Mouse (Mus musculus): Measurements from ENCODE around the gene Plb1. TPM values are rescaled to one million over a fixed set of nuclear protein-coding genes. Genes with fewer than 3 reads are reported as not detected.

Plb1 gene
- polyA plus RNA-seq, 1 experiment from 2014 or later = not detected

DNA sequence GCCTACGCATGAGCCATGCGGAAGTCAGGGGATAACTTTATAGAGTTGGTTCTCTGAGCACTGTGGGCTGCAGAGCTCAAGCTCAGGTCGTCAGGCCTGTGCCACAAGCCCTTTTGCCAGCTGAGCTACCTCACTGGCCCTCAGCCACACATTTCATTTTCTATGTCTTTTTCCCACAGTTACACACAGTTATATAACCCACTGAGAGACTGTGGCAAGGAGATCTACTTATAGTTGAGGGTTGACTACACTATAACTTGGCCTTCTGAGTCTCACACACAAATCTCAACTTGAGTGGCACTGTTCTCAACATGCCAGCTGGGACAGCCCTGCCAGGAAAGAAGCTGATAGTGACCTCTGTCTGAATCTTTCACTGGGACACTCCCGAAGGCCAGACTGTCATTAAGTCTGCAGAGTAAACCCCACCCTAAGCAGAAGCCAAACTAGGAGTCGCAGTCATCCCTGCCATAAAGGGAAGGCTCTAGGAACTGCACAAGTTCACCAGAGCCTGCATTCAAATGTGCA lies 182.0 kb downstream of the Plb1 start:
- H3K36me3 ChIP-seq (replicated peaks; ENCODE audit: control insufficient read depth, insufficient read depth, low read depth, low read length) = no peaks in the 10 kb centered on the region
- WGBS = 79% methylated on average over 5 of the region's 5 CpGs
- ATAC-seq (replicated peaks; ENCODE audit: insufficient number of reproducible peaks, low FRiP score, low TSS enrichment, low read depth) = no peak

DNA sequence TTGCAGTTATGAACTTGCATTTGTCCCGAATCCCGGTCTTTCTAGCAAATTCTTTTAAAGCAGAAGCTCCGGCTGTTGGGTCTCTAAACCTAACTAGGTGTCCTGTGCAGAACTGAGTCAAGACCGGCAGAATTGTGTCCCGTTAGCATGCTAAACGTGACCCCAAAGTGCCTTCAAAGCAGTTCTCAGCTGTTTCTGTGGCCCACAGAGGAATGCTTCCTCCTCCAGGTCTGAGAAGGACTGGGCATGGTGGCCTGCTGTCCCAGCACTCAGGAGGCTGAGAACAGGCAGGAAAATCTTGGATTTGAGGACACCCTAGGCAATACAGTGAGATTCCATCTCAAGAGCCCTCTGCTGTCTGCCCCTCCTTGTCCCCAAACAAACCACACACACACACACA lies 183.0 kb downstream of the Plb1 start:
- H3K4me1 ChIP-seq (ENCODE audit: control insufficient read depth, insufficient read depth, low read length) = no peaks in the 10 kb centered on the region
- ATAC-seq (replicated peaks; ENCODE audit: insufficient number of reproducible peaks, low FRiP score, low TSS enrichment, low read depth) = no peak
- H3K4me2 ChIP-seq (ENCODE audit: low read depth, low read length) = no peak overlapping the region
- no peak overlapping the region for H3K4me3 ChIP-seq (ENCODE audit: low read depth, low read length)
- DNase-seq (ENCODE audit: low spot score) = no peak
- H3K9me3 ChIP-seq (replicated peaks; ENCODE audit: control insufficient read depth, low read length) = no peaks in the 10 kb centered on the region
- H3K9ac ChIP-seq (replicated peaks; ENCODE audit: low read length) = no peak overlapping the region
- WGBS = 84% methylated on average over 6 of the region's 6 CpGs
- H3K36me3 ChIP-seq (replicated peaks; ENCODE audit: control insufficient read depth, insufficient read depth, low read depth, low read length) = no peaks in the 10 kb centered on the region
- no peak overlapping the region for H3K27ac ChIP-seq (replicated peaks; ENCODE audit: low read depth, low read length)
- H3K27me3 ChIP-seq (ENCODE audit: control insufficient read depth, insufficient read depth, low read length) = no peaks in the 10 kb centered on the region

More for the DNA sequence above, 182.0 kb downstream of the Plb1 start:
- Histone ChIP-seq H3K4me2 (ENCODE audit: low read depth, low read length) (no peak overlapping the region), H3K27ac (replicated peaks; ENCODE audit: low read depth, low read length) (no peak overlapping the region), H3K9ac (replicated peaks; ENCODE audit: low read length) (no peak overlapping the region), H3K9me3 (replicated peaks; ENCODE audit: control insufficient read depth, low read length) (no peaks in the 10 kb centered on the region), H3K4me1 (ENCODE audit: control insufficient read depth, insufficient read depth, low read length) (no peaks in the 10 kb centered on the region), H3K4me3 (ENCODE audit: low read depth, low read length) (no peak overlapping the region), H3K27me3 (ENCODE audit: control insufficient read depth, insufficient read depth, low read length) (no peaks in the 10 kb centered on the region)
- no peak for DNase-seq (ENCODE audit: low spot score)

Other genes with a start within 250 kb of the Plb1 start
- gene Fosl2, start 96.9 kb upstream of the Plb1 start, polyA plus RNA-seq (2014; fragmentation: Nextera tagmentation; extraction: Ambion mirVana) = 1.1 TPM in 2 replicates
- gene Ppp1cb, start 226.1 kb downstream of the Plb1 start, polyA plus RNA-seq (2014; fragmentation: Nextera tagmentation; extraction: Ambion mirVana) = 238 and 266 TPM in 2 replicates